Mouse (Mus musculus) kidney, embryonic 15.5 days (tissue): ENCODE data around the gene Prss16. TPM values are rescaled to one million over a fixed set of nuclear protein-coding genes. Genes with fewer than 3 reads are reported as not detected.
"Not testable (repeated sequence)": the region's sequence is repeated elsewhere in the genome, so short reads cannot be mapped to it uniquely, and the experiment has no call there.

Source experiments
- ATAC-seq: fragments of 200-750 bp; cut with Nextera tagmentation; replicated peaks from 2 replicates; pipeline ENCODE4 v1.8.0; 2017; ENCODE audit warnings: moderate TSS enrichment; ENCODE audit not compliant: low FRiP score
- H3K27ac ChIP-seq: fragments of 300-500 bp; sonication (generic); 2 replicates; pipeline ENCODE4 v1.5.1; 2015; ENCODE audit warnings: mild to moderate bottlenecking, inconsistent platforms
- H3K27me3 ChIP-seq: fragments of 300-500 bp; sonication (generic); 2 replicates; pipeline ENCODE4 v1.6.1; 2015; ENCODE audit warnings: inconsistent platforms
- H3K36me3 ChIP-seq: fragments of 300-500 bp; sonication (generic); 2 replicates; pipeline ENCODE4 v1.6.1; 2015; ENCODE audit warnings: inconsistent platforms
- H3K4me1 ChIP-seq: fragments of 300-500 bp; sonication (generic); 2 replicates; pipeline ENCODE4 v1.6.1; 2015; ENCODE audit warnings: inconsistent platforms
- H3K4me2 ChIP-seq: fragments of 300-500 bp; sonication (generic); 2 replicates; pipeline ENCODE4 v1.6.1; 2015; ENCODE audit warnings: moderate library complexity, mild to moderate bottlenecking, inconsistent platforms
- H3K4me3 ChIP-seq: fragments of 300-500 bp; sonication (generic); replicated peaks from 2 replicates; pipeline ENCODE4 v1.5.1; 2015; ENCODE audit warnings: mild to moderate bottlenecking, inconsistent platforms
- H3K9ac ChIP-seq: fragments of 300-500 bp; sonication (generic); 2 replicates; pipeline ENCODE4 v1.6.1; 2015; ENCODE audit warnings: mild to moderate bottlenecking, inconsistent platforms
- H3K9me3 ChIP-seq: fragments of 300-500 bp; sonication (generic); replicated peaks from 2 replicates; pipeline ENCODE4 v1.6.1; 2016; ENCODE audit warnings: inconsistent platforms
- WGBS: fragments of 180-500 bp; shearing (Covaris S2); methylation state at CpG from one replicate; pipeline ENCODE4 v1.1.7; 2015; ENCODE audit warnings: mixed read lengths; 5-methylcytosine and 5-hydroxymethylcytosine counted together
- polyA plus RNA-seq: library from polyadenylated mRNA; unstranded; fragments of >200 nt; fragmentation: Nextera tagmentation; extraction: Ambion mirVana; gene quantifications from 2 replicates; pipeline ENCODE4 v1.2.1, GENCODE M21; 2015

Gene Prss16
- polyA plus RNA-seq, 1 experiment from 2014 or later: 0.14 TPM

GRCm38 (mm10) chr13:22041651-22042567 lies 32.4 kb upstream of the Prss16 start:
- Histone ChIP-seq H3K27me3 (no peaks in the 10 kb centered on the region), H3K9ac (peak overlapping the region; percentile 49), H3K9me3 (no peaks in the 10 kb centered on the region), H3K36me3 (no peaks in the 10 kb centered on the region), H3K4me2 (peak overlapping the region; percentile 68), H3K4me1 (peaks cover 21% of the 10 kb centered on the region), H3K4me3 (peak overlapping the region; percentile 44), H3K27ac (peak overlapping the region; percentile 98)
- WGBS: 4% methylated on average over 13 of the region's 13 CpGs
- ATAC-seq: no peak

DNA sequence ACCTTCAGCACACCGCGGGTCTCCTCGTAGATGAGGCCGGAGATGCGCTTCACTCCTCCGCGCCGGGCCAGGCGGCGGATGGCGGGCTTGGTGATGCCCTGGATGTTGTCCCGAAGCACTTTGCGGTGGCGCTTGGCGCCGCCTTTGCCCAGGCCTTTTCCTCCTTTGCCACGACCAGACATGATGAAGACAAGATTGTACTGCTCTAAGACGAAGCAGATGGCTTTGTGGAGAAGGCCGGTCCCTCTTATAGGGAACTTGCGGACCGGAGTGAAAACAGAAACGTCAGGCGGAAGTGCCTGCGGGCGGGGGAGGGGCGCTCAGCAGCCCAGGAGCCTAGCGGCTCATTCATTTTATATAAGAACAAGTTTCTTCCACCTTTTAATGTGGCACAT lies 31.6 kb upstream of the Prss16 start, which contains the start of gene Hist1h4i:
Gene Hist1h4i (minus strand): TSS at position 221 of the 395 bp plus-strand sequence.
- not testable (repeated sequence) for H3K9me3 ChIP-seq, H3K27me3 ChIP-seq, H3K36me3 ChIP-seq
- Histone ChIP-seq H3K9ac (peak within 1 kb of the TSS; percentile 59), H3K27ac (peak within 1 kb of the TSS; percentile 98), H3K4me2 (peak within 1 kb of the TSS; percentile 68), H3K4me3 (peak within 1 kb of the TSS; percentile 49), H3K4me1 (peaks cover 29% of the 10 kb centered on the region)
- under 1% methylated on average over 27 of the region's 27 CpGs for WGBS
- peak; percentile 71 for ATAC-seq

- Histone ChIP-seq H3K4me1 (peaks cover 30% of the 10 kb centered on the region), H3K9ac (peak overlapping the region; percentile 59), H3K9me3 (no peaks in the 10 kb centered on the region), H3K4me2 (peak overlapping the region; percentile 68), H3K27me3 (no peaks in the 10 kb centered on the region), H3K4me3 (peak overlapping the region; percentile 49), H3K27ac (peak overlapping the region; percentile 98), H3K36me3 (no peaks in the 10 kb centered on the region)
- ATAC-seq: no peak
- WGBS: under 1% methylated on average over 24 of the region's 24 CpGs
Measured at GRCm38 (mm10) chr13:22040464-22041141, 31.1 kb upstream of the Prss16 start.

DNA sequence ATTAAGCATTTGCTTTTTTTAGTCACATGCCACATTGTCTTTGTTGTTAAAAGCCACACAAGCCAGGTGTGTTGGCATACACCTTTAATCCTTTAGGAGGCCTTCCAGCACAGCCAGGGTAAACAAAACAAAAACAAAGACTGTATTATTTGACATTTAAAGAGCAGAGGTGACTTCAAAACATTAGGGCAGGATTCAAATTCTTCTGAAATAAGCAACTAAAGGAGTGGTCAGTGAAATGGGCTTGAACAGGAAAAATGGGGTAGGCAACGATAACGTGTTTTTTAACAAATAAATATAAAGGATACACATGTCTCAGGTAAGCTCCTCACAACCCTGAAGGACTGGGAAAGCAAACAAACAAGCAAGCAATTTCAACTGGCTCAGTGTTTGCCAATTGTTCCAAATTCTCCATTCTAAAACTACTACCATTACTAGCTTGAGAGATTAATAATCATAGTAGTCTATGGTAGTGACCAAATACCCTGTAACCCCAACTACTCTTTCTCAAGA lies 30.5 kb upstream of the Prss16 start:
- H3K36me3 ChIP-seq: no peaks in the 10 kb centered on the region
- H3K9ac ChIP-seq: peak overlapping the region; percentile 59
- peak overlapping the region; percentile 98 for H3K27ac ChIP-seq
- 7% methylated on average over 2 of the region's 2 CpGs for WGBS
- H3K4me2 ChIP-seq: peak overlapping the region; percentile 68
- no peak for ATAC-seq
- H3K27me3 ChIP-seq: no peaks in the 10 kb centered on the region
- H3K9me3 ChIP-seq: no peaks in the 10 kb centered on the region
- peak overlapping the region; percentile 49 for H3K4me3 ChIP-seq
- peaks cover 30% of the 10 kb centered on the region for H3K4me1 ChIP-seq

- 78% methylated on average over 5 of the region's 5 CpGs for WGBS
- H3K4me2 ChIP-seq: peak overlapping the region; percentile 68; the same call in 1 of the 2 replicates
Measured at GRCm38 (mm10) chr13:22039364-22039763, 29.8 kb upstream of the Prss16 start.

GRCm38 (mm10) chr13:22037415-22037814 lies 27.9 kb upstream of the Prss16 start:
- H3K27ac ChIP-seq: peak overlapping the region; percentile 94
- H3K4me3 ChIP-seq: no peak overlapping the region
- 46% methylated on average over 2 of the region's 2 CpGs for WGBS
- peaks cover 38% of the 10 kb centered on the region for H3K4me1 ChIP-seq
- no peaks in the 10 kb centered on the region for H3K9me3 ChIP-seq
- peak overlapping the region; percentile 59; the same call in 1 of the 2 replicates for H3K4me2 ChIP-seq
- ATAC-seq: no peak
- H3K27me3 ChIP-seq: no peaks in the 10 kb centered on the region
- H3K36me3 ChIP-seq: no peaks in the 10 kb centered on the region
- no peak overlapping the region for H3K9ac ChIP-seq

More at GRCm38 (mm10) chr13:22039364-22039763, 29.8 kb upstream of the Prss16 start:
- no peak overlapping the region for H3K9ac ChIP-seq
- no peak for ATAC-seq
- H3K36me3 ChIP-seq: no peaks in the 10 kb centered on the region
- H3K4me1 ChIP-seq: peaks cover 30% of the 10 kb centered on the region
- H3K27me3 ChIP-seq: no peaks in the 10 kb centered on the region
- no peaks in the 10 kb centered on the region for H3K9me3 ChIP-seq
- H3K27ac ChIP-seq: peak overlapping the region; percentile 98
- H3K4me3 ChIP-seq: no peak overlapping the region

DNA sequence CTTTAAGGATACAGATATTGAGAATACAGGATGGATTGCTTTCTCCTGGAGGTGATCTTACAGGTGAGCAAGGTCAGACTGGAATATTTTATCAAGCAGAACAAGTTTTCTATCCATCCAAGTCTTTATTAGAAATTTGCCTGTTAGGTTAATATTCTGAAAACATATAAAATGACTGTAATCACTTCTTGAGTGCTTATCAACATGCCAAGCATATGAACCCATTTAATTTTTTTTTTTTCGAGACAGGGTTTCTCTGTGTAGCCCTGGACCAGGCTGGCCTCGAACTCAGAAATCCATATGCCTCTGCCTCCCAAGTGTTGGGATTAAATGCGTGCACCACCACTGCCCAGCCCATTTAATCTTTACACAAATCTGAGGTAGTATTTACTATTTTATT lies 27.4 kb upstream of the Prss16 start:
- H3K4me3 ChIP-seq: peak overlapping the region; percentile 45
- WGBS: 61% methylated on average over 3 of the region's 3 CpGs

DNA sequence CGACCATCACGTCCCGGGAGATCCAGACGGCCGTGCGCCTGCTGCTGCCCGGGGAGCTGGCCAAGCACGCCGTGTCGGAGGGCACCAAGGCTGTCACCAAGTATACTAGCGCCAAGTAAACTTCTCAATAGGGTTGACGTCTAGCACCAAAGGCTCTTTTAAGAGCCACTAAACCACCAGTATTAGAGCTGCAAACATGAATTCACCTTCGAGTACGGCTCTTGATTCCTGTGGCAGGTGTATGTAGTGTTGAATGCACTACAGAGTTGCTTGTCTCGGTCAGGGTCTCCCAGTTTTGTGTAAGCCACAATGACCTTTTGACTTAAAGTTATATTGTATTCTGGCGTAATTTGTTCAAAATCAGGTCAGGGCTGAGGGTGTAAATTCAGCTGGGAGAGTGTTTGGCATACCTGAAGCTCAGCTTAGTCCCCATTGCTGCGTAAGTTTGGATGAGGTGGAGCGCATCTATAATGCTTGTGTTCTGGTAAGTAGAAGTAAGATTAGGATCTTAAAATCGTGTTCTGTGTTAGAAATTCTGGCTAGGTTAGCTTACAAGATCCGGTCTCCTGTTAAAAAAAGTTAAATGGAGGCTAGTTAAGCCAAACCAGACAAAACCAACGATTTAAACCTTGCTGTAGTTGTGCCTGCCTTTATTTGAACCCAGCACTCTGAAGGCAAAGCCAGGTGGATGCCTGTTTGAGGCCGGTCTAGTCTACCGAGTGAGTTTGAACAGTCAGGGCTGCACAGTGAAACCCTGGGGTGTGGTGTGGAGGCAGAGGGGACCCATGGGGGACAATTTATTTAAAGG lies 26.8 kb upstream of the Prss16 start:
- no peaks in the 10 kb centered on the region for H3K27me3 ChIP-seq
- peak overlapping the region; percentile 24 for H3K9ac ChIP-seq
- peak overlapping the region; percentile 59 for H3K4me2 ChIP-seq
- peak overlapping the region; percentile 45 for H3K4me3 ChIP-seq
- peaks cover 33% of the 10 kb centered on the region for H3K4me1 ChIP-seq
- H3K36me3 ChIP-seq: no peaks in the 10 kb centered on the region
- WGBS: 3% methylated on average over 23 of the region's 23 CpGs
- no peaks in the 10 kb centered on the region for H3K9me3 ChIP-seq
- peak; percentile 4; the same call in 1 of the 2 replicates for ATAC-seq
- peak overlapping the region; percentile 94 for H3K27ac ChIP-seq

More for the DNA sequence above, 27.4 kb upstream of the Prss16 start:
- H3K9ac ChIP-seq: peak overlapping the region; percentile 24
- no peaks in the 10 kb centered on the region for H3K9me3 ChIP-seq
- H3K36me3 ChIP-seq: no peaks in the 10 kb centered on the region
- no peak for ATAC-seq
- H3K4me2 ChIP-seq: peak overlapping the region; percentile 59
- no peaks in the 10 kb centered on the region for H3K27me3 ChIP-seq
- peak overlapping the region; percentile 94 for H3K27ac ChIP-seq
- H3K4me1 ChIP-seq: peaks cover 34% of the 10 kb centered on the region

DNA sequence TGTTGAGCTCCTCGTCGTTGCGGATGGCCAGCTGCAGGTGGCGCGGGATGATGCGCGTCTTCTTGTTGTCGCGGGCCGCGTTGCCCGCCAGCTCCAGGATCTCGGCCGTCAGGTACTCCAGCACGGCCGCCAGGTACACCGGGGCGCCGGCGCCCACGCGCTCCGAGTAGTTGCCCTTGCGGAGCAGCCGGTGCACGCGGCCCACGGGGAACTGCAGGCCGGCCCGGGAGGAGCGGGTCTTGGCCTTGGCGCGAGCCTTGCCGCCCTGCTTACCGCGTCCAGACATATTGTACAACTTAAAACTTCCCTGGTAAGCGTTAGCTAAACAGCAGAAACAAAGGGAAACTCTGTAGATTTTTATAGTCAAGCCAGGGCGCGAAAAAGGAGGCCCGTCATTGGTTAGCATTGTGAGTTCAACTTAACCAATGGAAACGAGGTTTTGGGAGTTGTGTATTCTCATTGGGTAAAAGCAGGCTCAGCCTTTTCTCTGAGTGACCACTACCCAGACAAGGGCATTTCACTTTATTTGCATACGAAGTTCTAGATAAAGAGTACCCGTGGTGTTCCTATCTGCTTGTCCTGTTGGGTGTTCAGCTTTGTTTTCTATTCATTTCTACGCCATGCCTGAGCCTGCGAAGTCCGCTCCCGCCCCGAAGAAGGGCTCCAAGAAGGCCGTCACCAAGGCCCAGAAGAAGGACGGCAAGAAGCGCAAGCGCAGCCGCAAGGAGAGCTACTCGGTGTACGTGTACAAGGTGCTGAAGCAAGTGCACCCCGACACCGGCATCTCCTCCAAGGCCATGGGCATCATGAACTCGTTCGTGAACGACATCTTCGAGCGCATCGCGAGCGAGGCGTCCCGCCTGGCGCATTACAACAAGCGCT lies 26.0 kb upstream of the Prss16 start, which contains the start of the genes Hist1h2ah and Hist1h2bk:
Gene Hist1h2ah (minus strand): TSS at position 302 of the 882 bp plus-strand sequence.
Gene Hist1h2bk (plus strand): TSS at position 604 of the 882 bp plus-strand sequence.
- Histone ChIP-seq H3K4me2 (peak within 1 kb of the TSS; percentile 59), H3K4me3 (peak within 1 kb of the TSS; percentile 45), H3K27ac (peak within 1 kb of the TSS; percentile 94), H3K4me1 (peaks cover 38% of the 10 kb centered on the region), H3K9ac (peak within 1 kb of the TSS; percentile 55)
- H3K27me3 ChIP-seq, H3K36me3 ChIP-seq, H3K9me3 ChIP-seq: not testable (repeated sequence)
- peak; percentile 98 for ATAC-seq
- WGBS: under 1% methylated on average over 24 of the region's 69 CpGs

DNA sequence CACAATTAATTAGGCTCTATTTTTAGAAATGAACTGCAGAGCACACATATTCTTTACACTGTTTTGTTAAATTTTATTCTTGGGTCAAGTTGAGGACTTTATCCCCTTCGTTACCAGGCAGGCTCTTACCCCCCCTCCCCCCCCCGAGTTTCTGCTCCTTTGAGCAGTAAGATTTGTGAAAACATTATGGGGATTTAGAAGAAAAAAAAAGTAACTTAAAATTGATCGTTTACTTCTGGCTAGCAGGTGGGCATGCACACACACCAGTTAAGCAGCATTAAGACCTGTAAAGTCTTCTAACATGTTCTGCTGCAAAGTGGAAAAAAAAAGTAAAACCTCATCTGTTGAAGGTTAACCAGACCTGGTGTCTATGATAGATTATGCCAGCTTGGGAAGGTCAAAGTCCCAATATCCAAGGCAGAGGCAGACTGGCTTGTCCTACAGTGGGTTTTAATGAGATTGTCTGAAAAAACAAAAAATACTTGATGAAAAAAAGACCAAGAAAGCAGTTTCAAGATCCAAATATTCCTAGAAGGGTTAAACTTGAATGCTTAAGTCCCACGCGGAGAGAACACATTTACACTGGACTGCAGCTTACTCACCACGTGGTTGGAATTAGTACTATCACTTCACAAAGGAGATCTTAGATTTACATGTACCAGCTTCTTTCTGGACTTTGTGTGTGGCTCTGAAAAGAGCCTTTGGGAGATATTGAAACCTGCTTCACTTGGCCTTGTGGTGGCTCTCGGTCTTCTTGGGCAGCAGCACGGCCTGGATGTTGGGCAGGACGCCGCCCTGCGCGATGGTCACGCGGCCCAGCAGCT lies 25.1 kb upstream of the Prss16 start:
- Histone ChIP-seq H3K27me3 (no peaks in the 10 kb centered on the region), H3K4me2 (peak overlapping the region; percentile 59), H3K27ac (peak overlapping the region; percentile 92), H3K36me3 (no peaks in the 10 kb centered on the region), H3K9me3 (no peaks in the 10 kb centered on the region), H3K4me1 (peaks cover 34% of the 10 kb centered on the region), H3K9ac (peak overlapping the region; percentile 55), H3K4me3 (peak overlapping the region; percentile 45)
- no peak for ATAC-seq
- under 1% methylated on average over 14 of the region's 14 CpGs for WGBS
